Mouse (Mus musculus): Measurements from ENCODE around the gene Stx16.

DNA sequence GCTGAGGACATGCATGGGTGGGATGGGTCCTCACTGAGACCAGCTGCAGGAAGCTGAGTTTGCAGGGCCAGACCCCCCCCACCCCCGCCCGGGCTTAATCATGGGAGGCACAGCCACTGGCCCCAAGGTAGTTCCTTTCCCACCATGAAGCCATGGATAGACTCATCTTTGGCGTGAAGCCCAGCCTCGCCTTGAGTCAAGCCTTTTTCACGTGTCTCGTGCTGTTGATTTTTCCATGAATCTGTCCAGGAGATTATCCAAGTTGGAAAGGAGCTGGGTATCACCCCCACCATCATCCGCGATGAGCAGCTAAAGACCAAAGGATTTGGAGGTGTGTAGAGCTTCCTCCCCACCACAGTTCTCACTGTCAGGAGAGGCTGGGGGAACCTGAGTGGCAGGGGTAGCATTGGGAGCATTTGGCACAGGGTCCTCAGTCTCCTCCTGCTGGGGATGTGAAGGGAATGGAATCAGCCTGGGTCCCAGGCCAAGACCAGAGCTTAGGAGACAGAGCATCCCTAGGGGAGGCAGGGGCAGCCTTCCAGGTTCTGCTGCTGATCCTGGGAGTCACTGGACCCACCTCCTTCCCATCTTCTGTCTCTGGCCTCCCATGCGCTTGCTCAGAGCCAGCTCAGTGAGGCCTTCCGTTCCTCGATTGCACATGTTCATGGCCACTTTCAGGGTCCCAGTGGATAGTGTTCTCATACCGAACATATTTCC lies 38.2 kb downstream of the Stx16 start:
- TF ChIP-seq GATA1 (IDR thresholded peaks at IDR 0.05; ENCODE audit: low read length) (no peak), TAL1 (IDR thresholded peaks at IDR 0.05; ENCODE audit: low read length) (no peak)

Measured in erythroblast, embryonic 14.5 days (primary cell).